Mouse (Mus musculus): ENCODE measurements around the gene Jaml. TPM values are rescaled to one million over a fixed set of nuclear protein-coding genes. Genes with fewer than 3 reads are reported as not detected.
"Not testable (repeated sequence)": the region's sequence is repeated elsewhere in the genome, so short reads cannot be mapped to it uniquely, and the experiment has no call there.

The Jaml gene
- total RNA-seq (2021) = 1 to 10 TPM in 1 of 2 experiments, under 1 TPM in 1; 0.35 to 1.3 TPM
- long read RNA-seq, experiment 1, partial matches to known transcripts = 0 of 1 reads
- long read RNA-seq, experiment 1, other reads (novel, unspliced or antisense) = 0 of 1 reads
- long read RNA-seq, experiment 2, partial matches to known transcripts = 0 of 1 reads
- long read RNA-seq, experiment 2, other reads (novel, unspliced or antisense) = 0 of 1 reads

- DNase-seq (ENCODE audit: low spot score in 2 of 2) = no peak
These were observed at the start of gene Jaml for GRCm38 (mm10) chr9:45079011-45079410. Jaml (plus strand) TSS chr9:45079183.

GRCm38 (mm10) chr9:45030341-45030740 lies 48.6 kb upstream of the Jaml start:
- no peak for DNase-seq (ENCODE audit: low spot score in 2 of 2)

GRCm38 (mm10) chr9:45032261-45032660 lies 46.7 kb upstream of the Jaml start:
- DNase-seq (ENCODE audit: low spot score in 2 of 2) = no peak

GRCm38 (mm10) chr9:45034526-45034925 lies 44.5 kb upstream of the Jaml start:
- DNase-seq (ENCODE audit: low spot score in 2 of 2) = no peak

- not testable (repeated sequence) for DNase-seq (ENCODE audit: low spot score in 2 of 2)
These were observed 41.2 kb upstream of the Jaml start for GRCm38 (mm10) chr9:45037803-45038202.

GRCm38 (mm10) chr9:45039499-45039898 lies 39.5 kb upstream of the Jaml start, which contains the start of gene Mpzl2:
Mpzl2 (plus strand) TSS chr9:45039799.
- no peak for DNase-seq (ENCODE audit: low spot score in 2 of 2)

- no peak for DNase-seq (ENCODE audit: low spot score in 2 of 2)
These were observed 38.7 kb upstream of the Jaml start for GRCm38 (mm10) chr9:45040066-45040845.

- no peak for DNase-seq (ENCODE audit: low spot score in 2 of 2)
These were observed 37.7 kb upstream of the Jaml start for GRCm38 (mm10) chr9:45041131-45041838.

GRCm38 (mm10) chr9:45042056-45042720 lies 36.8 kb upstream of the Jaml start:
- no peak for DNase-seq (ENCODE audit: low spot score in 2 of 2)

- no peak for DNase-seq (ENCODE audit: low spot score in 2 of 2)
These were observed 36.0 kb upstream of the Jaml start for GRCm38 (mm10) chr9:45042947-45043346.

- no peak for DNase-seq (ENCODE audit: low spot score in 2 of 2)
These were observed 32.0 kb upstream of the Jaml start for GRCm38 (mm10) chr9:45046973-45047372.

GRCm38 (mm10) chr9:45048511-45048910 lies 30.5 kb upstream of the Jaml start:
- no peak for DNase-seq (ENCODE audit: low spot score in 2 of 2)

GRCm38 (mm10) chr9:45049731-45050130 lies 29.3 kb upstream of the Jaml start:
- no peak for DNase-seq (ENCODE audit: low spot score in 2 of 2)

GRCm38 (mm10) chr9:45050301-45050700 lies 28.7 kb upstream of the Jaml start:
- no peak for DNase-seq (ENCODE audit: low spot score in 2 of 2)

- DNase-seq (ENCODE audit: low spot score in 2 of 2) = peak; percentile 81 to 87
These were observed 23.8 kb upstream of the Jaml start, which contains the start of gene Mpzl3 for GRCm38 (mm10) chr9:45055082-45055713. Mpzl3 (plus strand) TSS chr9:45055186.

GRCm38 (mm10) chr9:45058304-45058940 lies 20.6 kb upstream of the Jaml start:
- DNase-seq (ENCODE audit: low spot score in 2 of 2) = no peak

- DNase-seq (ENCODE audit: low spot score in 2 of 2) = no peak
These were observed 18.8 kb upstream of the Jaml start for GRCm38 (mm10) chr9:45060151-45060550.

GRCm38 (mm10) chr9:45062677-45063076 lies 16.3 kb upstream of the Jaml start:
- no peak for DNase-seq (ENCODE audit: low spot score in 2 of 2)

GRCm38 (mm10) chr9:45064421-45064820 lies 14.6 kb upstream of the Jaml start:
- DNase-seq (ENCODE audit: low spot score in 2 of 2) = no peak

GRCm38 (mm10) chr9:45066735-45067134 lies 12.2 kb upstream of the Jaml start:
- no peak for DNase-seq (ENCODE audit: low spot score in 2 of 2)

Data from left cerebral cortex, adult 18-20 months (tissue).